Comparison of ENCODE assay signal across 11 mouse cellular contexts in the genomic region with DNA sequence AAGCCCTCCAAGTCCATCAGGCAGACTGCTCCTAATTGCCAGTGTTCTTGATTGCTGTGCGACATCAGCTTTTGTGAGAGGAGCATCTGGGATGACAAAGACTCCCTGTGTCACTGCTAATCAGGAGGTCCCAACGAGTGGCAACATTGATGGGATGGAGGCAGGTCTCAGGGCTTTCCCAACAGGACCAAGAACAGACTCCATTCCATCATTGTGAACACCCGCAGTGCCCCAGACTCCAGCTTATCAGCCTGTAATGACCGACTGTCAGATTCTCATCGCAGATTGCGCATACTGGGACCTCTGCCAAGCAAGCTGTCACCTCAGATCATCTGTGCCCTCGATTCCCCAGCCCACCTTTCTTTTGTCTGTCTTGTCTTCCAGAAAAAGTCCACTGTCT. TPM values are rescaled to one million over a fixed set of nuclear protein-coding genes. Genes with fewer than 3 reads are reported as not detected.
DNase-seq lines count a peak whose midpoint lies in the region; ATAC-seq lines count a peak whose summit lies in the region.
"Had no signal": no experiment of that assay in that cellular context is flagged by ENCODE, and none has a peak within 500 bp of the region (broad histone marks: within the 10 kb centered on the region; RNA-seq: fewer than 3 reads in every experiment).

No protein-coding gene starts in this region.

- peaks cover 14% of the 10 kb centered on the region; the same call in 1 of the 2 replicates for H3K4me1 ChIP-seq in midbrain, embryonic 14.5 days (ENCODE audit: control insufficient read depth, insufficient read depth, low read length)
- H3K4me1 ChIP-seq in midbrain, embryonic 15.5 days = peaks cover 19% of the 10 kb centered on the region

- 50% methylated on average over 7 of the region's 7 CpGs for whole genome bisulfite sequencing in midbrain, embryonic 14.5 days
- WGBS in midbrain, embryonic 15.5 days = 51% methylated on average over 7 of the region's 7 CpGs

- no peak overlapping the region for H3K4me3 ChIP-seq in midbrain, embryonic 14.5 days (replicated peaks; ENCODE audit: low read depth, low read length)
- no peak overlapping the region for H3K4me3 ChIP-seq in midbrain, embryonic 15.5 days
- H3K4me3 ChIP-seq: embryonic facial prominence, embryonic 12.5 days had no signal

- H3K9me3 ChIP-seq in midbrain, embryonic 14.5 days (ENCODE audit: control insufficient read depth, low read length) = no peaks in the 10 kb centered on the region
- no peaks in the 10 kb centered on the region for H3K9me3 ChIP-seq in midbrain, embryonic 15.5 days
- H3K9me3 ChIP-seq: embryonic facial prominence, embryonic 12.5 days had no signal

- no peaks in the 10 kb centered on the region for H3K27me3 ChIP-seq in midbrain, embryonic 14.5 days (ENCODE audit: control insufficient read depth, insufficient read depth, low read length)
- H3K27me3 ChIP-seq in midbrain, embryonic 15.5 days (replicated peaks) = no peaks in the 10 kb centered on the region

- H3K27ac ChIP-seq in midbrain, embryonic 14.5 days (replicated peaks; ENCODE audit: low read depth, low read length) = no peak overlapping the region
- no peak overlapping the region for H3K27ac ChIP-seq in midbrain, embryonic 15.5 days
- H3K27ac ChIP-seq: embryonic facial prominence, embryonic 12.5 days; liver, embryonic 14.5 days; macrophage had no signal

- peak; percentile 36 for DNase-seq in midbrain, embryonic 14.5 days
- DNase-seq in cerebellum, postnatal 14 days = peak; percentile 88 to 91
- DNase-seq in layer of hippocampus, adult 11-12 months (ENCODE audit: low spot score) = peak; percentile 72
- DNase-seq in thymus, postnatal 36 days = no peak
- no peak for DNase-seq in thymus, postnatal 25 days
- DNase-seq in kidney, adult 8-10 months = no peak
- DNase-seq: kidney, adult 11 months had no signal

- H3K4me2 ChIP-seq in midbrain, embryonic 14.5 days (ENCODE audit: low read length) = no peak overlapping the region
- H3K4me2 ChIP-seq in midbrain, embryonic 15.5 days = no peak overlapping the region
- H3K4me2 ChIP-seq: embryonic facial prominence, embryonic 12.5 days had no signal

- no peak for ATAC-seq in midbrain, embryonic 14.5 days (ENCODE audit: low FRiP score, low TSS enrichment)
- ATAC-seq in midbrain, embryonic 15.5 days (replicated peaks) = no peak

- H3K9ac ChIP-seq in midbrain, embryonic 14.5 days (replicated peaks; ENCODE audit: low read length) = no peak overlapping the region
- no peak overlapping the region for H3K9ac ChIP-seq in midbrain, embryonic 15.5 days
- H3K9ac ChIP-seq: embryonic facial prominence, embryonic 12.5 days; liver, embryonic 14.5 days had no signal

- no peaks in the 10 kb centered on the region for H3K36me3 ChIP-seq in midbrain, embryonic 14.5 days (ENCODE audit: control insufficient read depth, insufficient read depth, low read length)
- no peaks in the 10 kb centered on the region for H3K36me3 ChIP-seq in midbrain, embryonic 15.5 days (replicated peaks)
- H3K36me3 ChIP-seq: embryonic facial prominence, embryonic 12.5 days had no signal

RNA-seq across cellular contexts. Expression of gene Tmem178, which starts 7.9 kb away (rescaled TPM):
- 30.5 and 31.3 TPM in 2 replicates for polyA plus RNA-seq in midbrain, embryonic 14.5 days (2014; fragmentation: Nextera tagmentation; extraction: Ambion mirVana)
- polyA plus RNA-seq in midbrain, embryonic 15.5 days (2015; fragmentation: Nextera tagmentation; extraction: Ambion mirVana) = 23.5 and 24.7 TPM in 2 replicates

Comparison
In these comparisons a context has a peak if more than half of its experiments do, and no peak if none do; other contexts are left out.
1. DNase-seq: peak in midbrain, embryonic 14.5 days (single experiment), cerebellum, postnatal 14 days (2 of 2) and layer of hippocampus, adult 11-12 months (single experiment); none in thymus, postnatal 36 days (0 of 2), thymus, postnatal 25 days (single experiment) and kidney, adult 8-10 months (0 of 2).